Mouse (Mus musculus): Measurements from ENCODE around the gene Slc25a44. TPM values are rescaled to one million over a fixed set of nuclear protein-coding genes. Genes with fewer than 3 reads are reported as not detected.

Slc25a44 gene
- polyA plus RNA-seq (2015; fragmentation: Nextera tagmentation; extraction: Ambion mirVana): 9.3 and 11.3 TPM in 2 replicates

DNA sequence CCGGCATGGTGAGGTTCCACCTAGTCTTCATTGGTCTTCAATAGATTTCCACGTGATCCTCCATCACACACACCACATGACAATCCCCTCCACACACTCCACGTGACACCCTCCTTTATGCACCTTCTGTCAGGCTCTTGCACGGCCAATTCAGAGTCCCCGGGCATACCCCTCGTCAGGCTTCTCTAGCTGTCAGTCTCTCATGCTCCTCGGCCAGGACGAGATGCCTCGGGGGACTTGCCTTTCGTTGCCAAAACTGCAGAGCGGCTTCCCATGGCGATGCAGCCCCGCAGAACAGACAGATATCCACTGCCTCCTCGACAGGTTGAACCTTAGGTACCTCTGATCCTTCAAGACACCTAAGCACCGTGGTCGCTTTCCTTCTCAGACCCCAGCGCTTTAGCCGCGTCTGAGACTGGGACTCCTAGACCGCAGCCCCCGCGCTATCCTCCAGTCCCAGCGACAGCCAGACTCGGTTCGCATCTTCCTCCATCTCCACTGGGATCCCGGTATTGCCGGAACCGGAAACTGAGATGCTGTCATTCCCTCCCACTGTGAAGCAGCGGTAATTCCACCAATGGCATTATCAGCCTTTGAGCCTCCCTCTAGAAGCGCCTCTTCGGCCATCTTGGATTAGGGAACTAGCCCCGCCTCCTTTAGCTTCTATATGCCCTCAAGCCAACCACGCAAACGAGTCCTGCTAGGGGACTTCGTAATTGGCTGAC lies at the start of gene Slc25a44:
Gene Slc25a44 (minus strand): TSS at position 535 of the 725 bp plus-strand sequence.
- H3K36me3 ChIP-seq (ENCODE audit: insufficient read depth, low read length): 0 out of 2 replicates have a peak, but pooled peaks cover 6% of the 10 kb centered on the region
- DNase-seq (ENCODE audit: low spot score): peak; percentile 99
- H3K9ac ChIP-seq (replicated peaks; ENCODE audit: low read depth): peak within 1 kb of the TSS; percentile 63
- H3K27ac ChIP-seq (ENCODE audit: low read length): peak within 1 kb of the TSS; percentile 51; the same call in 1 of the 2 replicates
- TF ChIP-seq EP300 (IDR thresholded peaks at IDR 0.05) (0 out of 2 replicates have a peak, but pooled peaks have one; percentile 13), CTCF (IDR thresholded peaks at IDR 0.05) (no peak)
- peak within 1 kb of the TSS; percentile 55 for H3K4me3 ChIP-seq (ENCODE audit: low read depth, low read length)
- no peaks in the 10 kb centered on the region for H3K9me3 ChIP-seq (ENCODE audit: low read length)
- peak; percentile 97 for ATAC-seq
- peaks cover 11% of the 10 kb centered on the region; the same call in 1 of the 2 replicates for H3K4me1 ChIP-seq (ENCODE audit: insufficient read depth, low read depth, low read length)
- 1% methylated on average over 35 of the region's 35 CpGs for WGBS
- peak within 1 kb of the TSS; percentile 90 for H3K4me2 ChIP-seq (replicated peaks; ENCODE audit: low read depth, low read length)
- H3K27me3 ChIP-seq (replicated peaks; ENCODE audit: insufficient read depth, low read length): no peaks in the 10 kb centered on the region

DNA sequence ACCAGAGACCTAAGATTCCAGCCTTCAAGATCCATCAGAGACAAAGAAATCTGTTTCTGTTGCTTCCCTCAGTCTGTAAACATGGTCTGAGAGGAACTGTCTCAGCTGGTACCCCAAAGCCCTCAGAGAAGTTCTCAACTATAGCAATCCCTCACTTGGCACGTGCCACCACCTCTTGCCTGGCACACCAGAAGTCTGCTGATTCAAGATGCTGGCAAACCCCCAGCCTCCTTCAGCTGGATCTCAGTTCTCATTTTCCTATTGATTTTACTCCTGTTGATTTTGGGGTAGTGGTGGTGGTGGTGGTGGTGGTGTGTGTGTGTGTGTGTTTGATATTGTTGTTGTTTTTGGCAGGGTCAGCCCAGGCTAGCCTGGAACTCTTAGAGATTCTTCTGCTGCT lies 48.6 kb upstream of the Slc25a44 start:
- 80% methylated on average over 1 of the region's 1 CpGs for WGBS
- no peak overlapping the region for H3K4me3 ChIP-seq (ENCODE audit: low read depth, low read length)
- H3K9me3 ChIP-seq (ENCODE audit: low read length): no peaks in the 10 kb centered on the region
- no peaks in the 10 kb centered on the region for H3K36me3 ChIP-seq (ENCODE audit: insufficient read depth, low read length)
- no peak for DNase-seq (ENCODE audit: low spot score)
- H3K27ac ChIP-seq (ENCODE audit: low read length): no peak overlapping the region
- no peaks in the 10 kb centered on the region for H3K4me1 ChIP-seq (ENCODE audit: insufficient read depth, low read depth, low read length)
- ATAC-seq: no peak
- no peak for TF ChIP-seq EP300 (IDR thresholded peaks at IDR 0.05)
- TF ChIP-seq CTCF (IDR thresholded peaks at IDR 0.05): no peak
- no peak overlapping the region for H3K4me2 ChIP-seq (replicated peaks; ENCODE audit: low read depth, low read length)
- H3K27me3 ChIP-seq (replicated peaks; ENCODE audit: insufficient read depth, low read length): no peaks in the 10 kb centered on the region
- no peak overlapping the region for H3K9ac ChIP-seq (replicated peaks; ENCODE audit: low read depth)

DNA sequence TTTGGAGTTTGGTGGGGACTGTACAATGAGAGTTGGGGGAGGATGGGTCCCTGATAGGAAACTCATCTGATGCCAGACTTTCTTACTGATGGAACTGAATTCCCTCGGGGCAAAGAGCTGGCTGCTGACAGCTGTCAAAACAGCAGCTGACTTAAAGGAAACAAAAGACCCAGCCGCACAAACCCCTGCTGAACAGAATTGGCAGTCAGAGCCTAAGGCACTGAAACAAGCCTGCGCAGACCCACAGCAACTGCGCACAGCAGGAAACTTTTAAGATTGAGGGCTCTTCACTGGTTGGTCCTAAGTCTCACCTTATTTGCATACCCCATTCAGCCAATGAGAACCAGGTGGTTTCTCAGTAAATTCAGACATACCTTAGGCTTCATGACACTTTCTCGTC lies 48.1 kb upstream of the Slc25a44 start:
- Histone ChIP-seq H3K27me3 (replicated peaks; ENCODE audit: insufficient read depth, low read length) (no peaks in the 10 kb centered on the region), H3K9ac (replicated peaks; ENCODE audit: low read depth) (no peak overlapping the region), H3K36me3 (ENCODE audit: insufficient read depth, low read length) (no peaks in the 10 kb centered on the region), H3K4me3 (ENCODE audit: low read depth, low read length) (no peak overlapping the region), H3K9me3 (ENCODE audit: low read length) (no peaks in the 10 kb centered on the region), H3K4me1 (ENCODE audit: insufficient read depth, low read depth, low read length) (no peaks in the 10 kb centered on the region), H3K27ac (ENCODE audit: low read length) (no peak overlapping the region), H3K4me2 (replicated peaks; ENCODE audit: low read depth, low read length) (no peak overlapping the region)
- WGBS: 32% methylated on average over 5 of the region's 5 CpGs
- TF ChIP-seq CTCF (IDR thresholded peaks at IDR 0.05) (no peak), EP300 (IDR thresholded peaks at IDR 0.05) (no peak)
- ATAC-seq: peak; percentile 39; the same call in 1 of the 2 replicates
- peak; percentile 35 for DNase-seq (ENCODE audit: low spot score)

- no peaks in the 10 kb centered on the region for H3K27me3 ChIP-seq (replicated peaks; ENCODE audit: insufficient read depth, low read length)
- no peak overlapping the region for H3K27ac ChIP-seq (ENCODE audit: low read length)
- DNase-seq (ENCODE audit: low spot score): peak; percentile 50
- TF ChIP-seq EP300 (IDR thresholded peaks at IDR 0.05) (no peak), CTCF (IDR thresholded peaks at IDR 0.05) (no peak)
- no peak overlapping the region for H3K9ac ChIP-seq (replicated peaks; ENCODE audit: low read depth)
- no peak overlapping the region for H3K4me3 ChIP-seq (ENCODE audit: low read depth, low read length)
- WGBS: 46% methylated on average over 10 of the region's 10 CpGs
- H3K4me1 ChIP-seq (ENCODE audit: insufficient read depth, low read depth, low read length): no peaks in the 10 kb centered on the region
- no peaks in the 10 kb centered on the region for H3K36me3 ChIP-seq (ENCODE audit: insufficient read depth, low read length)
- ATAC-seq: peak; percentile 67
- no peak overlapping the region for H3K4me2 ChIP-seq (replicated peaks; ENCODE audit: low read depth, low read length)
- no peaks in the 10 kb centered on the region for H3K9me3 ChIP-seq (ENCODE audit: low read length)
Measured at GRCm38 (mm10) chr3:88470943-88471479, 46.1 kb upstream of the Slc25a44 start.

- ATAC-seq (no peak), DNase-seq (ENCODE audit: low spot score) (no peak)
- Histone ChIP-seq H3K36me3 (ENCODE audit: insufficient read depth, low read length) (no peaks in the 10 kb centered on the region), H3K4me1 (ENCODE audit: insufficient read depth, low read depth, low read length) (no peaks in the 10 kb centered on the region), H3K27ac (ENCODE audit: low read length) (no peak overlapping the region), H3K9me3 (ENCODE audit: low read length) (no peaks in the 10 kb centered on the region), H3K4me2 (replicated peaks; ENCODE audit: low read depth, low read length) (no peak overlapping the region), H3K9ac (replicated peaks; ENCODE audit: low read depth) (no peak overlapping the region), H3K27me3 (replicated peaks; ENCODE audit: insufficient read depth, low read length) (no peaks in the 10 kb centered on the region), H3K4me3 (ENCODE audit: low read depth, low read length) (no peak overlapping the region)
- WGBS: 75% methylated on average over 2 of the region's 2 CpGs
- no peak for TF ChIP-seq CTCF (IDR thresholded peaks at IDR 0.05)
- no peak for TF ChIP-seq EP300 (IDR thresholded peaks at IDR 0.05)
Measured at GRCm38 (mm10) chr3:88469466-88469865, 44.5 kb upstream of the Slc25a44 start.

DNA sequence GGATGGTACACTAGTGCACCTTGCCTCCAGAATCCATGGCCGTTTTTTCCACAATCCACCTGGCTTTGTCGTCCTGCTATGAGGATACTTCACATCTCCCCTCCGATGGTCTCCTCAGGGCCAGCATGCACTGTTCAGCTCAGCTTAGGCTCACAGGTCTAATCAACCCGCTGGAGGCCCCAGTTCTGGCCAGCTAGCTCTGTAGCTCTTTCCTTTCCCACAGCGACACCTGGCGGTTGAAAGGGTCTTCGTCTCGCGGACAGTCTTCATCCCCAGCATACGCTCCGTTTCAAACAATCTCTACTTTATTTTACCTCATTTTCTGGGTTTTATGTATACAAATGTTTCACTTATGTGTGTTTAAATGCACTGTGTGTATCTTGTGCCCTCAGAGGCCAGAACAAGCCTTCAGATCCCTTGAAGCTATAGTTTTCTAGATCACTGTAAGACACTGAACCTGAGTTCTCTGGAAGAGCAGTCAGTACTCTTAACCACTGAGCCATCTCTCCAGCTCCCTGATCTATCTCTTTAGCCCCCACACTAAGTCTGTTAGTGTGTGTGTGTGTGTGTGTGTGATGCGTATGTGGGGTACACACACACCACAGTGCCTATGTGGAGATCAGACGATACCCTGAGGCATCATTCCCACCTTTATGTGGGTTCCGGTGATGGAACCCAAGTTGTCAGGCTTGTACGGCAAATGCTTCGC lies 42.3 kb upstream of the Slc25a44 start:
- peak; percentile 93 for TF ChIP-seq CTCF (IDR thresholded peaks at IDR 0.05)
- TF ChIP-seq EP300 (IDR thresholded peaks at IDR 0.05): no peak
- peak; percentile 89 for DNase-seq (ENCODE audit: low spot score)
- no peak overlapping the region for H3K4me3 ChIP-seq (ENCODE audit: low read depth, low read length)
- no peaks in the 10 kb centered on the region for H3K36me3 ChIP-seq (ENCODE audit: insufficient read depth, low read length)
- no peak overlapping the region for H3K27ac ChIP-seq (ENCODE audit: low read length)
- H3K9ac ChIP-seq (replicated peaks; ENCODE audit: low read depth): no peak overlapping the region
- no peaks in the 10 kb centered on the region for H3K9me3 ChIP-seq (ENCODE audit: low read length)
- no peaks in the 10 kb centered on the region for H3K4me1 ChIP-seq (ENCODE audit: insufficient read depth, low read depth, low read length)
- ATAC-seq: peak; percentile 81
- WGBS: 31% methylated on average over 16 of the region's 16 CpGs
- H3K4me2 ChIP-seq (replicated peaks; ENCODE audit: low read depth, low read length): no peak overlapping the region
- H3K27me3 ChIP-seq (replicated peaks; ENCODE audit: insufficient read depth, low read length): no peaks in the 10 kb centered on the region

Measured in lung, postnatal 0 days (tissue).